Mouse (Mus musculus) adrenal gland (tissue): Measurements from ENCODE around the gene Mapk14.

Experiments used
- intact Hi-C: fragments of 180-260 bp; cut with DNase I; formaldehyde crosslinking; loops from one replicate; pipeline ENCODE4 v1.15.1; 2025
- long read RNA-seq, 2 experiments: library from polyadenylated mRNA; unstranded; transcript quantifications; one replicate each; pipeline ENCODE4 v2.0.0; 2020; ENCODE audit warnings: borderline replicate concordance in 1 of 2; ENCODE audit not compliant: insufficient replicate concordance in 1 of 2

Gene Mapk14
- long read RNA-seq, experiment 1, transcript Mapk14-202 (12 exons, 3,548 nt): major isoform, 6 of 18 reads
- long read RNA-seq, experiment 1, partial matches to known transcripts: 1 of 18 reads
- long read RNA-seq, experiment 1, other reads (novel, unspliced or antisense): 8 of 18 reads
- long read RNA-seq, experiment 2, transcript Mapk14-202 (12 exons, 3,548 nt): major isoform, 11 of 19 reads
- long read RNA-seq, experiment 2, partial matches to known transcripts: 2 of 19 reads
- long read RNA-seq, experiment 2, other reads (novel, unspliced or antisense): 4 of 19 reads

DNA sequence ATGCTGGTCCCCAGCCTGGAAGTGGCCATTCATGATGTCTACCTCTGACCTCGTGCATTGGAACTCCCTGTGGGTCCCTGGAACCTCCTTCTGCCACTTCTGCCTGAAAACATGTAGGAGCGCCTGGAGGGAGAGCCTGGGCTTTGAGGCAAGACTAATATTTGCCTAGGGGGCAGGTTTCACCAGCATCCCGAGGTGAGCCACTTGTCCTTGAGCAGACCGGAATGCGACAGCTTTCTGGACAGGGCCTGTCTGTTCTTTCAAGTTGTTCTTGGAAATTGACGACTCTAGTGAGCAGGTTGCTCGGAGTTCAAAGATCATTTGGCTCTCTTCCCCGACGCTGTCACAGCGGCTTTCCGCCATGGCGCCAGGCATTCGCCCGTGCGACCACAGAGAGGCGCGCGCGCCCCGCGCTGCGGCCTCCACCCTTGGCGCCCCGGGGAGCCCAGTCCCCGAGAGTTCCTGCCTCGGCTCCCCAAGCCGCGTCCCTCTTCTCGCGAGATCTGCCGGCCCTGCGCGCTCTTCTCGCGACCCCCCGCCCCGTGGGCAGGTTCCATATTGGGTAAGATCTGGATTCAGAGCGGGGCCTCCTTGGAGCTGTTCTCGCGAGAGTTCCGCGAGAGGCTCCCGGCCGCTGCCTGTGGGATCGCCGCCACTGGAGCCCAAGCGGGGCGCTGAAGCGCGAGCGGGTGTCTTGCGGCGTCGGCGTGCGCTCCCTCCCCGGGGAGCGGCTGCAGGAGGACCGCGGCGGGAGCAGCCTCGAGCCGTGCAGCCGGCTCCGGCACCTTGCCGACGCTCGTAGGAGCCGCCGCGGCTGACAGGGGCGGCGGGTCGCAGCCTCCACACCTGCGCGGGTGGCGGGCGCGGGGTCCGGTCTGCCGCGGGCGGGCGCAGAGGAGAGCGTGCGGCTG, at the start of gene Mapk14:
TSS of gene Mapk14 (plus strand) at position 554 of the 911 bp plus-strand sequence.
- intact Hi-C loops: loop anchor here (10.0 kb wide), 1 partner anchor 234 kb away; no protein-coding TSS in a partner anchor

DNA sequence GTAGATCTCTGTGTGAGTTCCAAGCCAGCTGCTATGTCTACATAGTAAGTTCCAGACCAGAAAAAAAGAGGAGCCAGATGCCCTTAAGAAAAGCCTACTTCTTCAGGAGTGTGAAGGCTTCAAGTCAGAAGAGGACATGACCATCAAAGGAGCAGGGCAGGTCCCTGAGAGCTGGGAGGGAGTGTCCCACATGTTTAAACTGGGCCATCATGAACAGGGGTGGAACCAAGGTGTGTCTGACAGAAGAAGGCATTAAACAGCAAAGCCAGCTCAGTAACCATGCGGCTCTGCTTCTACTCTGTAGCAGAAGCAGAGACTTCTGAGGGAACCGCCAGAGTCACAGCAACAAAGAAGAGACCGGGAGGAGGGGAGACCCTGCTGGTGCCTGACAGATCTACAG, 47.4 kb upstream of the Mapk14 start:
- intact Hi-C loops: loop anchor here (5.0 kb wide), 1 partner anchor 96 kb away; the partner anchor contains the start of gene Clpsl2

DNA sequence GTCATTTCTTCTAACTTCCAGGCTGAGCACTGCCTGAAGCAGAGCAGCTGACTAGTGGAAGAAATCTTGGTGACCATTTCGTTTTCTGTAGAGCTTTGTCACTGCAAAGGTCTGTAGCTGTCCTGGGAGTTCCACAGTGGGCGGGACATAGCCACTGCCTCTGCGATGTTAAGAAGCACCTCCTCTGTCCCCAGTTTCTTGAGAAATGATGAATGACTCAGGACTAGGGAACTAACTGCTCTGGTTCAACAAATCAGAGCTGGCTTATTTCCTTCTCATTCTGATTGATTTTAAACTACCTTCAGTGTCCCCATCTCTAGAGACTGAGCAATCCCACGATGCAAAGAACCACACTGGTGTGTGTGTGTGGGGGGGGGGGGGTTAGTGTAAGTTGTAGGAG, 47.0 kb upstream of the Mapk14 start:
- intact Hi-C loops: loop anchor here (5.0 kb wide), 1 partner anchor 97 kb away; the partner anchor contains the start of gene Clpsl2

DNA sequence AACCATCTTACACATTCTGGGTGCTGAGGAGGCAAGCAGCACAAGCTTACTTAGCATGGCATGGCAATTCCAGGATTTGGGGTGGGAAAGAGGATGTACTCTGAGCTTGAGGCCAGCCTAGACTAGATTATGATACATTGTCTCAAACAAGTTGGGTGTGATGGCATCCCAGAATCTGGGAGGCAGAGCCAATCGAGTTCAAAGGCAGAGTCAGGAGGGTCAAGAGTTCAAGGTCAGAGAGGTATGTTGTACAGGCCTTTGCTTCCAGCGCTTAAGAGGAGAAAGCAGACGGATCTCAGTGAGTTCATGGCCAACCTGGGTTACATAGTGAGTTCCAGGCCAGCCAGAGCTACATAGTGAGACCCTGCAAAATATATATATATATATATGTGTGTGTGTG, 44.9 kb upstream of the Mapk14 start:
- intact Hi-C loops: no loop called here

DNA sequence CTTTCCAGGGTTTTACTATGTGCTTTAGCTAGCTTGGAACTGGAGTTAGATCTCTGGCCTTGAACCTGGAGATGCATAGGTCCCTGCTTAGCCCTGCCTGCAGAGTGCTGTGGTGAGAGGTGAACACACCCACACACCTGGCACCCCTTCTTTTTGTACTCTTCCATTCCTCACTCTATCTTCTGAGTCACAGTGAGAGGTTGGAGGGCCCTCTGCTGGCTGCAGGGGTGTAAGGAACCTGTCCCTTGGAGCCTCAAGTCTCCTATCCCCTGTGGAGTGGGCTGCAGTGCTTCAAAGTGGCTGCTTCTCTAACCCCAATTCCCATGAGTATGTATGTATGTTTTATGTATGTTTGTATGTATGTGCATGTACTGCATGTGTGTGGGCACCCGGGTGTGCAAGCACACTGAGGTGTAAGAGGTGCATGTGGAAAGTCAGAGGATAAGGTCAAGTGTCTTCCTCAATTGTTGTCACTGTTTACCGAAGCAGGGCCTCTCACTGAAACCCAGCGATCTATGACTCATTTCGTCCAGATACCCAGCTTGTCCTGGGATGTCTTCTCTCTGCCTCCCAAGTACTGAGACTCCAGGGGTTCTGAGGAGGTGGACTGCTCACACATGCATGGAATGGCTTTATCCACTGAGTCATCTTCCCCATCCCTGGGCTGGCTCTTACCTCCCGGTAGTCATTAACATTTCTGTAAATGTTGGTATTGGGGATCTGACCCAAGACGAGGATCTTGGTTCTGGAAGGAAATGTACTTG, 42.3 kb upstream of the Mapk14 start:
- intact Hi-C loops: no loop called here

DNA sequence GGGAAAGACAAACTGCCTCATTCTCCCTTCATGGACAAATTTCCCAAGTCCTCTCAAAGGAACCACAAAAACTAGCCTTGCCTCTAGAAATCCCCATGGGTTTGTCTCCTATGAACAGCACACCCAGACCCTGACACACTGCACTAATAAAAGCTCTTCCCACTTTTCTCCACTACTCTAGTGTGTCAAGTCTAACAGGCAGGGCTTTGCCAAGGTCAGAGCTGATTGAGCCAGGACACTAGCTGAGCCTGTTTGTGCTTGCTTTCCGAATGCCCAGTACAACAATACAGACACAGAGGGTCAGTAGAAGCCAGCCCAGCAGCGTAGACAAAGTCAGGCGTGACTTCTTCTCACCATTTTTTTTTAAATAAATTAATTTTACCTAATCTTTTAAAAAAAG, 40.9 kb upstream of the Mapk14 start:
- intact Hi-C loops: no loop called here

DNA sequence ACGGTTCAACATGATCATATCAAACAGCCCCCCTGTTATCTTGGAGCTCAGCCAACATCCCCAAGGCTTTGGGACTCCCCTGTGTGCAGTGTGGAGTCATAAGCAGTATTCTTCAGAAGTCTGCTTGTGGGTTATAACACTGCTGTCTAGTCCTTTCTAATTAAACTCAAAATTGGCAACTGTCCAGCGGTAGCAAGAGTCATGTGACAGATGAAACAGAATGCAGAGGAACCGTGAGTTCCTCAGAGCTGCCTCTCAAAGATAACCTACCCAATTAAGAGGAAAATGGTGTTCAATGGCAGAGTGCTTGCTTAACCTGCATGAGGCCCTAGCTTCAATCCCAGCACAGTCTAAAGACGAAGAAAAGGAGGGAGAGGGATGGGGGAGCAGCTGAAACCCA, 33.2 kb upstream of the Mapk14 start:
- intact Hi-C loops: no loop called here

DNA sequence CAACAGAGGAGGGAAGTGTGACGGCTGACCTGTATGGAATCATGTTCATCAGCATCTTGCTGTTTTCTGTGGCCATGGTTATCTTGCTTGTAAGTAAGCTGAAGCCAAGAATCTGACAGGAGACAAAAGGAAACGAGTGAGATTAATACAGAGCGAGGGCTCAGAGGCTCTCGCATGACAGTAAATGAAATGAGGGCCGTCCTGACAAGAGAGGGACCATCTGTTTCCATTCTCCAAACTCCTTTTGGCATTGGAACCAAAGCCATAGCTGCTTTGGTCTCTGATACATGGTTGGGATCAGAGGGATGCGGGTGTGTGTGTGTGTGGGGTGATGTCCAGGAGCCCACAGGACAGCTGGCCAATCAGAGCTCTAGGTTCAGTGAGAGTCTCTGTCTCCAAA, 31.6 kb upstream of the Mapk14 start:
- intact Hi-C loops: no loop called here

DNA sequence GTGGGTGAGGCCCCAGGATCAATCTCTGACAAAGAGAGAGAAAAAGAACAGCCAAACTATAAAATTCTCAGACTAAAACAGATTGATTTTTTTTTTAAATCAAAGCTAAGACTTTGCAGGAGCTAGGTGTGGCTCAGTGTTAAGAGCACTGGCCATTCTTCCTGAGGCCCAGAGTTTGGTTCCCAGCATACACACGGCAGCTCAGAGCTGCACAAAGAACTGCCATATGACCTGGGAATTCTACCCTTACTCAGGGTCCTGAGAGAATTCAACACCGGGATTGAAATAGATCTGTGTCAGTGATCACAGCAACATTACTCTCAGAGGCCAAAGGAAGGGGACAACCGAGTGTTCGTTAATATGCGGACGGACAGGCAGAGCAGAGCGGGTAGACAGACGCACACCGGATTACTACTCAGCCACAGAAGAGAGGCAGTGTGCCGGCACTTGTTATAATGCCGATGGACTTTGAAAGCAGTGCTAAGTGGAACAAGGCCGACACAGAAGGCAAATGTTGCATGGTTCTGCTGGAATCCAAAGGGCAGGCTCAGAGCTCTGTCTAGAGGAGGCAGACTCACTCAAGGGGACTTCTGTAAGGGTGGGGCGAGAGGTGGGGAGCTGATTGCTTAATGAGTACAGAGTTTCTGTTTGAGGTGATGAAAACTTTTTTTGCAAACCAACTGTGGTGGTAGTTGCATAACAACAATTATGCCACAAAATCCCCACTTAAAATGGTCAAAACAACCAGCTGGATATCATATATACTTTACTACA, 8.6 kb upstream of the Mapk14 start:
- intact Hi-C loops: no loop called here

DNA sequence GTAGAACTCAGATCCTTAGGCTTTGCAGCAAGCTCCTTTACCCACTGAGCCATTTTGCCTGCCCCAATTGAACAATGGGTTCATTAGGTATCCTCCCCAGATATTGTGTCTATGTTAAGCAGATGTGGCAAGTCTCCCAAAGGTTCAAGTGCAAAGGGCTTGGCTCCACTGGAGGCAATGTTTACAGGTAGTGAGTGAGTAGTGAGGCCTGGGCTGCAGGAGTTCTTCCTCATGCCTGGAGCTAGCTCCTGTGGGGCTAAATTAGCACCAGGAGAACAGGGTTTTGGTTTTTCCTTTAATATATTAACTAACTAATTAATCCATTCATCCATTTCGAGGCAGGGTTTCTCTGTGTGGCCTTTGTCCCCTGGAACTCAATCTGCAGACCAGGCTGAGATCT, 7.5 kb upstream of the Mapk14 start:
- intact Hi-C loops: no loop called here

DNA sequence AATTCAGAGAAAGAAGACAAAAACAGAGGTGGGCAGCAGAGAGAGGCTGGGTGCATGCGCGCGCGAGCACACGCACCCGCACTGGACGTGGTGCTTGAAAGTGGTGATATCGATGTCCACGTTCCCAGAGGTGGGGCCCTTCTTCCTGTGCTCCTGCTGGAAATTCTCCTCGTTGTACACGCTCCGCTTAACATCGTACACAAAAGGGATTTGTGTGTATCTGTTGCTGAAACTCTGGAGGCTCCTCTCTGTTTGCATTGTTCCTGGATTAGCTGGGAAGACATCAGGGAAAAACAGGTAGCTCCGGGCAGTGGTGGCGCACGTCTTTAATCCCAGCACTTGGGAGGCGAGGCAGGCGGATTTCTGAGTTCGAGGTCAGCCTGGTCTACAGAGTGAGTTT, 6.5 kb upstream of the Mapk14 start:
- intact Hi-C loops: no loop called here

DNA sequence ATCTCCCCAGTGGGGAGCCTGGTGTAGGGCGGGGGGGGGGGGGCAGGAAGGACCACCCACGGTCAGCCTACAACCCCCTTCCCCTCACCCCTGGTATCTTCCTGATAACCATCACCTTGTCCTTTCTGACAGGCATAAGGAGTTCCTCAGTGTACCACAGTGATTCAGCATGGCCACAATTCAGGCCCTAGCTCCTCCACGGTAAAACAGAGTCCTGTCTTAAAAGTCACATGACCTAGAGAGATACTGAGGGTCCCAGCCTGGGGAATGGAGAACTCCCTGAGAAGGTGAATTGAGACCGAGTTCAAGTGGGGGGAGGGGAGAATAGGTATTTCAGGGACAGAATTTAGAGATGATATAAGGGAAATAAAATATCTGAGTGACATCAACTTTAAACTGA, 3.8 kb upstream of the Mapk14 start:
- intact Hi-C loops: no loop called here

DNA sequence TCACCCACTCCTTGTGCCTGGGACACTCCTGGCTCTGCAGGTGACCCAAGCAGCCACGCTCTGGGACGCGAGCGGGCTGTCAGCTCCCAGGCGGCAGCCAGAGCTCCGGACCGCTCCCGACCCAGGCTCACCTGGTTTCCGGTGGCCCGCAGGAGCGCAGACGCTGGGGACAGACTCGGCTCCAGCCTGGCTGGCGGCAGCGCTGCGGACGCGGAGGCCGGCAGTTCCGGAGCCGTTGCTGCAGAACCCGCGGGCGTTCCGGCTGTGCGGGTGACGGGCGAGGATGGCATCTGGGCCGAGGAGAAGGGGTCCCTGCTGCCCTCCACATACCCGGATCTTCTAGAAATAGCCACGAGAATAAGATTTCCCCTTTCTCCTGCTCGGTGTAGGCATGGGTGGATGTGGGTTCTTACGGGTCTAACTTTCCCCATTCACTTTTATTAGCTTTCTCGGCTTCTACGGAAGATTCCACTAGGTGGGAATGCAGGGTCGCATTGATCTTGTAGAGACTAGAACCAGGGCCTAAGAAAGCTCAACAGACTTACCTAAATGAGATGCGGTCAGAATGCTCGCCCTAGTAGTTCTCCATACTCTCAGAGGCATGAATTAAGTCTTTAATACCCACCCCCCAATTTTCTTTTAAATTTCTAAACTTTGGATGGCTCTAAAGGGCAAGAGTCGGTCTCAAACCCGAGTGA, 1.4 kb upstream of the Mapk14 start, which contains the start of gene Slc26a8:
TSS of gene Slc26a8 (minus strand) at position 648 of the 698 bp plus-strand sequence.
- intact Hi-C loops: loop anchor here (10.0 kb wide), 1 partner anchor 235 kb away; no protein-coding TSS in a partner anchor

DNA sequence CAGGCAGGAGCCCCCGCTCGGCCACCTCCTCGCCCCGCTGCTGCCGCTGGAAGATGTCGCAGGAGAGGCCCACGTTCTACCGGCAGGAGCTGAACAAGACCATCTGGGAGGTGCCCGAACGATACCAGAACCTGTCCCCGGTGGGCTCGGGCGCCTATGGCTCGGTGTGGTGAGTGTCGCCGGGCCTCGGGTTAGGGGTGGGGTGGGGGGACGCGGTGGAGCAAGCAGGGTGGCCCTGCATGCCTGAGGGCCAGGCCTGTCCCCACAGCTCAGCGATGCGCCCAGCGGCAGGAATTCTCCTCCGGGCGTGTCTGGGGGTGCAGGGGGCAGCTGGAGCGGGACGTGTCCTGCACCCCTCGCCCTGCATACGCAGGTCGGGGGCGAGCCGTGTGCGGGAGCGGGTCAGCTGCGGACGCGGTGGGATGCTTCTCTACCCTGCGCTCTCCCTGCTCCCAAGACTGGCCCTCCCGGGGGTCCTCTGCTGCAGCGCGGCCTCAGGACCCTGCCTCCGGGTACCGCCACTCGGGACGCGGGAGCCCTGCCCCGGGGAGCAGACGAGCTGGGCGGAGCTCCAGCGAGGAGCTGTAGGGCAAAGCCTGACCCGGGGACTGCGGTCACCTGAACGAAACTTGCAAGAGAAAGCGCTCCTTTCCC, 685 bp downstream of the Mapk14 start:
- intact Hi-C loops: loop anchor here (10.0 kb wide), 1 partner anchor 233 kb away; no protein-coding TSS in a partner anchor

DNA sequence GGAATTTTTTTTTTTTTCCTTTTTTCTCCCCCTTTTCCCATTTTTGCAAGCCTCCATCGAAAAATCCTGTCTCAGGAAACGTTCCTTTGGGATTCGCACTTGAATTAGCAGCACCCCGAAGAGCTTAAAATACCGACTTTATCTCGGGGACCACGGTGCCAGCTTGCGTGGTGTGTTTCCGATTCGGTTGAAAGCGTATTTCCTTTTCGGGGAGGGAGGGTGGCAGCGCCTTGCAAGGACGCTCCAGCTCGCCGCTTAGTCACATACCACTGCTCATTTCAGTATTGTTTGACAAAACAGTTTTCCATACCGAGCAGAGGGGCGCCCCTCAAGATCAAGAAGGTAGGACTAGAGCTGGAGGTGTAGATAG, 1.2 kb downstream of the Mapk14 start:
- intact Hi-C loops: loop anchor here (10.0 kb wide), 1 partner anchor 232 kb away; no protein-coding TSS in a partner anchor

DNA sequence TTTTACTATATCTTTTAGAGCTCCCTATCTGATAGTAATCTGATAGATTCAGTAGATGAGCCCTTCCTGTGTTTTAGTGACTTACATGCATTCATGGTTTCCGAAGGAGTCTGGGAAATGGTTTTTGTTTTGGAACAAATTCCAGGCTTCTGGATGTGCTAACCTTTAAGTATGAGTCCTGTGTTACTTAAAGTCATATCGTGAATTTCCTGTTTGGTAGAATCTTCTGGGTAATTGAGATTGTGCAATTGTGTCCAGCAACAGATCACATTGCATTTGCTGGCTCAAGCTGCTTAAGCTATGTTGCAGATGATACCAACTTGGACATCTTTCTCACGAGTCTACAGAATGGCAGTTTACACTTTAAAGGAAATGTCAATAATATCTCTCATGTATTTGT, 2.0 kb downstream of the Mapk14 start:
- intact Hi-C loops: loop anchor here (10.0 kb wide), 1 partner anchor 232 kb away; no protein-coding TSS in a partner anchor

DNA sequence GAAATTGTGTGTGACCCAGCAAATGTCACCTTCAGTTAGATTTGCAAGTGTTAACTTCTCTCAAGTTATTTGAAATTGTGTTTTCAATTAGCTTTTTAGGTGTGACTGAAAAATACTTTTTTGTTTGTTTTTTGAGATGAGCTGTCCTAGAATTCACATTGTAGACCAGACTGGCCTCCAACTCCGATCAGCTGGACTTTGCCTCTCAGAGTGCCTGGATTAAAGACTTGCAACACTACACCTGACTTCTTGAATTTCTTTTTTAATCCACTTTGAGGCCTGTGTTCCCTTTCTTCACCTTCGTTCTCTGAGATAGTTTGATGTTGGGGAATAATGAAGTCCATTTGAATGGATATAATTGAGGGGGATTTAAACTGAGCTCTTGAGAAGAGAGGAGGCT, 2.9 kb downstream of the Mapk14 start:
- intact Hi-C loops: loop anchor here (10.0 kb wide), 1 partner anchor 231 kb away; no protein-coding TSS in a partner anchor

DNA sequence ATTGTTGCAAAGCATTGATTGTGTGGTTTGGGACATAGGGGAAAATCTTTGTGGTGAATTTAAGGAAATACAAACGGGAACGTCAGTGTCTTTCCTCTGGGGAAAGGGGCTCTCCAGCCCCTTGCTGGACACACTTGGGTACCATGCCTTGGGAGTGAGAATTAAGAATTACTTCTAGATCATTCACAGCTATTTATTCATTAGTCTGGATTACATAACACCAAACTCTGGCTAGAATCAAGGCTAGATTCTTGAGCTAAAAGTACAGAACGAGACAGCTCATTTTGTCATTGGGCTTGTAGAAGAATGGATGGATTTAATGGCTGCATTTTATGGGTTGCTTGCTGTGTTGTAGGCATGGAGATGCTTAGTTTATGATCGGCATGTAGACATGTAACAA, 3.7 kb downstream of the Mapk14 start:
- intact Hi-C loops: loop anchor here (5.0 to 10.0 kb wide), 2 partner anchors 47 to 230 kb away; no protein-coding TSS in a partner anchor

DNA sequence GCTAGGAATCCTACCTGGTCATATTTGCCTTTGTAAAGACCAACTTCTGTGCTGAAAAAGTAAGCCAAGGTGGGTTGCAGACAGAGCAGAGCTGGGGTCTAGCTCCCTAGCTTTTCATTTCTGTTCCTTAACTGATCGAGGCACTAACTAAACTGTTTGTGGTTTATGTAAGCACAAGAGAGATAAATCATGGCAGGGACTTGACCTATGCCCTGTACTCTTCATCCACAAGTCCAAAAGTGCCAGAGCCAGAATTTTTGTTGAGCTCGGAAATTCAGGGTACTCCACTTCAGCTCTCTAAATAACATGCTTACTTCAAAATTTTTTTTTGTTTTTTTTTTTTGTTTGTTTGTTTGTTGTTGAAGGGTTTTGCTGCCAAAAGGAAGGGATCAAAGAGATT, 5.5 kb downstream of the Mapk14 start:
- intact Hi-C loops: loop anchor here (5.0 to 10.0 kb wide), 2 partner anchors 46 to 228 kb away; no protein-coding TSS in a partner anchor
